Mouse (Mus musculus): ENCODE results near the gene Zbtb25.

The Zbtb25 gene

GRCm38 (mm10) chr12:76335641-76336040 lies 33.8 kb downstream of the Zbtb25 start:
- no peak for DNase-seq

- no peak for DNase-seq
Observed at GRCm38 (mm10) chr12:76333688-76334087, 35.7 kb downstream of the Zbtb25 start.

GRCm38 (mm10) chr12:76328567-76329354 lies 40.6 kb downstream of the Zbtb25 start:
- no peak for DNase-seq

GRCm38 (mm10) chr12:76326437-76327220 lies 42.8 kb downstream of the Zbtb25 start:
- no peak for DNase-seq

- no peak for DNase-seq
Observed at GRCm38 (mm10) chr12:76324679-76325431, 44.5 kb downstream of the Zbtb25 start, which contains the start of gene Akap5. Gene Akap5, plus strand, starts transcription at chr12:76324891.

DNA sequence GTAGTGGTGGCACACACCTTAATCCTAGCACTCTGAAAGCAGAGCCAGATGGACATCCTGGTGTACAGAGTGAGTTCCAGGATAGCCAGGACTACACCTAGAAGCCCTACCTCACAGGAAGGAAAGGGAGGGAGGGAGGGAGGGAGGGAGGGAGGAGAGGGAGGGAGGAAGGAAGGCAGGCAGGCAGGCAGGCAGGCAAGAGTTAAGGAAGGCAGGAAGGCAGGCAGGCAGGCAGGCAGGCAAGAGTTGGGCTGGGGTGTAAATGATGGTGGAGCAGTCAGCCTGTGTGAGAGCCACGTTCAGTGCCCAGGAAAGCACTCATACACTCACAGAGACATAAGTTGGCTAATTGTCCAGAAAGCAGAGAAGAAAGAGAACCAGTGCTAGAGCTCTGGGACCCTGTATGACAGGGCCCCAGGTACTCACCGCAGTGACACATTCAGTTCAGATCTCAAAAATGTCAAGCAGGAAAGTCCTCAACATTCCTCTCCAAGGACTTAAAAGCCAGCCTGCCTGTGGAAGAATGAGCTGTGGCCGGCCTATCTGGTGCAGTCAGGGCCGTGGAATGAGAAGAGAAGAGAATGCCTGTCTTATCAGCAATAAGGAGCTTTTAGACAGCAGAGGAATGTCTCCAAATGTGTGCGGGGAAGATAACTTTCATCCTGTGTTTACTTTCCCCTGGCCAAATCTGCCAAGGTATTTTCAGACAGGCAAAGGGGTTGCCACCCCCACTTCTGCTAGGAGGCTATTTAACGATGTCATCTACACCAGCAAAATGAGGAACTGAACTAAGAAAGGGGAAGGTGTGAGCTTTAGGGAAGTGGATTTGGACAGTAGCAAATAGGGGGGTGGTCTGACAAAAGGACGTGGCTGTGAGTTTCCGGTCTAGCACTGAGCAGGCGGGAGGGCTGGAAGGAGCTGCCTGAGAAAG lies 50.9 kb downstream of the Zbtb25 start:
- DNase-seq = no peak

GRCm38 (mm10) chr12:76311951-76312350 lies 57.5 kb downstream of the Zbtb25 start:
- no peak for DNase-seq

DNA sequence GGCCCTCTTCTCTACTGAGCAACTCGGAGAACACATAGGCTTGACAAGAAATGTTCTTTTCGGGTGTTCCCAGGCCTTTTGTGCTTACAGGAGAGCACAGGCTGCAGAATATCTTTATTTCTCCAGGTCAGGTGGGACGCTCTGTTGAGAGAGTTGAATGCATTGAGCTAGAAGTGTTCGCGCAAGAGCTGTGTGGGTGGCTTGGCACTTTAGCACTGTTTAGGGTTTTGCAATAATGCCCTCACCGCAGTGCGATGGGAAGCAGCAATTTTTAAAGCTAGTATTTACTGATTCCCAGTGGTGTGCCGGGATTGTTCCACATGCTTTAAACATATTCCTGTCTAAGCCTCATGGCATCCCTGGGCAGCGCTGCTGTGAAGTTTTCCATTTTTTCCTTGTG lies 58.2 kb downstream of the Zbtb25 start:
- DNase-seq = no peak

DNA sequence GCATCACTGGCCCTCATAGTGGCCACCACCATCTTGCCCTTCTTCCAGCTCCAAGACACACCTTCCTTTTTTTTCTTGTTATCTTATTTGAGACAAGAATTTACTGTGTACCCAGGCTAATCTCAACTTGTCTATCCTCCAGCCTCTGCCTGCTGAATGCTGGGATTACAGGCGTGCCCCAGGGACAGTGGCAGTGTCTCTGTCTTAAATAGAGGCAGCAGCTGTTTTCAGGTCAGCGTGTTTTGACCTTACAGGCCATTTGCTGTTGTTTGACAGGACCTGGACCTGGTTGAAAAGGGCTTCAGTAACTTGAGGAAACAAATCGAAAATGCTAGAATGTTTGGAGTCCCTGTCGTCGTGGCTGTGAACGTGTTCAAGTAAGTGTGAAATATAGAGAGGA lies 58.8 kb downstream of the Zbtb25 start:
- DNase-seq = no peak

DNA sequence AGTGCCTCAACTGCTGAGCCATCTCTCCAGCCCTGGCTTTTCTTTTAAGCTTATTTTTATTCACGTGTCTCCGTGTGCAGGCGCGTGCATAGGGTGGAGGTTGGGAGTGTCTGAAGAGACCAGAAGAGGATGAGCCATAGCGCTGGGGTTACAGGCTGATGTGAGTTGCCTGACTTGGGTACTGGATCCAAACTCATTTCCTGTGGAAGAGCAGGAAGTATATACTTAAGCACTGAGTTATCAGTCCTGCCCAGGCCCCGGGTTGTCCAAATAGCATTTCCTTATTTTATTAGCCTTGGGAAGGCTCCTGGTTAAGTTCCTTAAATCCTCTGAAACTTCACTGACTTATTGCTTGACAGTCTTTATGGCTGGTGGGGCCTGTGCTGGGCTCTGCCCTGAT lies 59.4 kb downstream of the Zbtb25 start:
- no peak for DNase-seq

GRCm38 (mm10) chr12:76308436-76308835 lies 61.0 kb downstream of the Zbtb25 start:
- no peak for DNase-seq

DNA sequence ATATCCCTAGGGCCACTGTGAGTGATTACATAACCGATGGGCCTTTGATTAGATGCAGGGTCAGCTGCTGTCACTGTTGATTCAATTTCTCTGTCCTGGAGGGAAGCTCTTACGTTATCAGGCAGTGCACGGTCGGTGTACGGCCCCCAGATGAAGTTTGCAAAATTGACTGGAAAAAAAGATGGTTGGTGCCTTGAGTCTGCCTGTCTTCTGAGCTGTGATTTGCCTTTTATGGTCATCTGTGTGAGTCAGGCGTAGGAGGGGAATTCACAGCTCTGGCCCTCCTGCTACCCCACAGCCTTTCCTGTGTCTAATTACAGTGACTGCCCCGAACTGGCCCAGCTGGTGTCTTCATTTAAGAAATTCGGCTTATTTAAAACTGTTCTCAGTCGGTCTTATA lies 61.4 kb downstream of the Zbtb25 start:
- DNase-seq = no peak

DNA sequence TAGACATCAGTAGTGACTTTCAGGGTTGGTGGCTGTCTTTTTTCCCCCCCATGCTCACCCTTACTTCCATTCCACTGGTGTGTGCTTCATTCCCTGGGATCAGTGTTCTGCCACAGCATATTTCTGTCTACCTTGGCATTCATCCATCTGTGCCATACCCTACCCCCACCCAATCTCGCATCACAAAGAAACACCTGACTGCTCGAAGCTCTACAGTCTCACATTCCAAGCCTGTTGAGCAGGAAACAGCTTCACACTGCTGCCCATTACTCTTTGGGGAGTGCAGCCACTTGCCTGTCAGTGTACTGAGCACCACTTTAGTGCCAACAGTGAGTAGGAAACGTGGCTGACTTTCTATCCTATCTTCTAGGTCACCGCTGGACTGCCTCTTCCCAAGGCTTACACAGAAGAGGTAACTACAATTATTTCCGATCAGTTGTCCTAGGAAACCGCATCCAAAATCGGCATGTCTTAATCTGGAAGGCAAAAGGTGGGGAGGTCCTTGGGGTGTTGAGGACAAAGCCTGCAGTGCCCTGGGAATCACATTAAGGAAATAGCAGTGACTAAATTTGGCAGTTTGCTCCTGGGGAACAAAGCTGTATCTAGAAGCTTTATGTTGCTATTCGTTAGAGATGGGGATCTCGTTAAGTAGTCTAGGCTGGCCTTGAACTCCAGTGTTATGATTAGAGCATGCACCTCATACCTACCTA lies 62.4 kb downstream of the Zbtb25 start:
- DNase-seq = peak; percentile 7

DNA sequence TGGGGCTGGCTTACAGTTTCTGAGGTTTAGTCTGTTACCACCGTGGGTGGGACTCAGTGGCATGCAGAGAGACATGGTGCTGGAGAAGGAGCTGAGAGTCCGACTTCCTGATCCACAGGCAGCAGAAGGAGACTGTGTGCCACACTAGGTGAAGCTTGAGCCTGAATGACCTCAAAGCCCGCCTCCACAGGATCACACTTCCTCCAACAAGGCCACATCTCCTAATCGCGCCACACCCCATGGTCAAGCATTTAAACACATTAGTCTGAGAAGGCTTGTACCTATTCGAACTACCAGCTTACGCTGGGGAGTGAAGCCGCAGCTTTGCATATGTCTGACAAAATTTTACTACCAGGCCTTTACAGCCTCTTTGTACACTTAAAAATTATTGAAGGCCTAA lies 64.3 kb downstream of the Zbtb25 start:
- DNase-seq = no peak

DNA sequence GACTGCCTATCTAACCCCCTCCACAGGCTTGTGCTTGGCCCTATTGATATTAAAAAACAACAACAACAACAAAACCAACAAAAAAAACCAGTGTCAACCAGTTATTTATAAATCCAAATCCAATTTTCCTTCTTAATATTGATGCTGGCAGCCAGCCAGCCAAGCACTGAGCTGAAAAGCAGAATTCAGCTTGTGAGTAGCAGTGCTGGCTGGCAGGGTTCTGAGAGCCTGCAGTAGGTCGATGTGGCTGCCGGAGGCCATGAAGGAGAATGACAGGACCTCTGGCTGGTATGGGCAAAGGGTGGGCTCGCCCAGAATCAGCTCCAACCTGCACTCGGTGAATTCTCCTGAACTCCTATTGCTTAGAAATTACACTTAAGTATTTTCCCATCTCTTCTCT lies 65.2 kb downstream of the Zbtb25 start:
- DNase-seq = peak; percentile 11

DNA sequence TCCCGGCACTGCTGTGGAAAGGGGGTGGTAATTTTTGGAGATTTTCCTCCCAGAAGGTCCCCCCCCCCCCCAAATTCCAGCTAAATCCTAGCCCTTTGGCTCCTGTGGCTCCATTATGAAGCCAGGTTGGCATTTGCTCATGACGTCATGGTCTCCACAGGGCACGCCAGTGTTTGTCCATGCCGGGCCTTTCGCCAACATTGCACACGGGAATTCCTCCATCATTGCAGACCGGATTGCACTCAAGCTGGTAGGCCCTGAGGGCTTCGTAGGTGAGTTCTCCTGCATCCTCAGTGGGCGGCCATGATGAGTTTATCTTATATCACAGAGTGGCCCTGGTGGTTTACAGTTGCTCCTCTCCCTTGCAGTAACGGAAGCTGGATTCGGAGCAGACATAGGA lies 65.9 kb downstream of the Zbtb25 start:
- peak; percentile 15 for DNase-seq

DNA sequence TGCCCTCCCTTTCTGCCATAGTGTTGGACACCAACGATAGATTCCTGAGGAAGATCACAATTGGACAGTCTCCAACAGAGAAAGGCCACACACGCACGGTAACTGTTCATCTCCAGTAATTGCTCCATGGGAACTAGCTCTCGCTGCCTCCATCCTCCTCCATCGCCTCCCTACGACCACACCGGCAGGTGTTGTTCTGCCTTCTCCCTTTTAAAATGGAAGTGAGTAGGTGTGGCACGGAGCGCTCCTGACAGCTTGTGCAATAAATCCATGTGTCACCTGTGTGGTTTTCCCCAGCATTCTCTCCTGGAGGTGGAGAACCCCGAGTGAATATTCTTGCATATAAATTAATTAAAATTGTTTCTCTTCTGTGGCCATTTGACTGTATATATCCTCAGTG lies 69.0 kb downstream of the Zbtb25 start:
- no peak for DNase-seq

- no peak for DNase-seq
Observed at GRCm38 (mm10) chr12:76299361-76299906, 70.0 kb downstream of the Zbtb25 start.

DNA sequence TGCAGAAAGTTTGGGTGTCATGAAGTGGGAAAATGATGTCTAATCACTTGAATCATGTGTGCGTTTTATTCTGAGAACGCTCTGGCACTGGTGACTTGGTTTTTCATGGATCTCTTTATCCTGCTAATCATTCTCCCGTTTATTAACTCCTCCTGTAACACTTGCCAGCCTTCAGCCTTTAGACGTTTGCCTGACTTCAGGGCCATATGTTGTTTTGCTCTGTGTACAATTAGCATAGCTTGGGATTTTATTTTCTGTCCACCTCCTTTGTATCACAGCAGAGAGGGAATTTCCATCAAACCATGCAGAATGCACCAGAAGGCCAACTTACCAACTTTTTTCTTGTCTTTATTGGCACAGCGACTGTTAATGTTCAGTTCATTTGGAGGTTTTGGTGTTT lies 71.6 kb downstream of the Zbtb25 start:
- DNase-seq = no peak

All from kidney, adult 11 months (tissue).